Mouse (Mus musculus) forebrain, embryonic 14.5 days (tissue): ENCODE results near the gene Slc5a5. TPM values are rescaled to one million over a fixed set of nuclear protein-coding genes. Genes with fewer than 3 reads are reported as not detected.

Experiments used
- ATAC-seq: fragments of 200-750 bp; cut with Nextera tagmentation; 2 replicates; pipeline ENCODE4 v1.8.0; 2017; ENCODE audit warnings: mild to moderate bottlenecking, moderate library complexity
- DNase-seq: peaks from one replicate; pipeline ENCODE4 v3.0.0-alpha.2; 2015; ENCODE audit warnings: low spot score
- H3K27ac ChIP-seq: fragments of 300-500 bp; sonication (generic); 2 replicates; pipeline ENCODE4 v1.5.1; 2014; ENCODE audit warnings: low read depth, mild to moderate bottlenecking, control low read depth, low read length, moderate library complexity
- H3K27me3 ChIP-seq: fragments of 300-500 bp; sonication (generic); replicated peaks from 2 replicates; pipeline ENCODE4 v1.6.1; 2014; ENCODE audit warnings: low read length, control low read depth, mixed read lengths; ENCODE audit not compliant: control insufficient read depth, insufficient read depth
- H3K36me3 ChIP-seq: fragments of 300-500 bp; sonication (generic); 2 replicates; pipeline ENCODE4 v1.6.1; 2014; ENCODE audit warnings: low read length, control low read depth; ENCODE audit not compliant: control insufficient read depth, insufficient read depth
- H3K4me1 ChIP-seq: fragments of 300-500 bp; sonication (generic); 2 replicates; pipeline ENCODE4 v1.6.1; 2014; ENCODE audit warnings: antibody characterized with exemption, low read length, control low read depth; ENCODE audit not compliant: control insufficient read depth, insufficient read depth
- H3K4me2 ChIP-seq: fragments of 300-500 bp; sonication (generic); 2 replicates; pipeline ENCODE4 v1.6.1; 2014; ENCODE audit warnings: mild to moderate bottlenecking, control low read depth, low read length
- H3K4me3 ChIP-seq: fragments of 300-500 bp; sonication (generic); 2 replicates; pipeline ENCODE4 v1.5.1; 2014; ENCODE audit warnings: low read depth, low read length, control low read depth
- H3K9ac ChIP-seq: fragments of 300-500 bp; sonication (generic); 2 replicates; pipeline ENCODE4 v1.6.1; 2014; ENCODE audit warnings: mild to moderate bottlenecking, low read length, control low read depth, moderate library complexity
- H3K9me3 ChIP-seq: fragments of 300-500 bp; sonication (generic); replicated peaks from 2 replicates; pipeline ENCODE4 v1.6.1; 2016; ENCODE audit warnings: low read length, control low read depth, mixed read lengths; ENCODE audit not compliant: control insufficient read depth
- WGBS: fragments of 180-500 bp; shearing (Covaris S2); extraction: QIAGEN DNeasy Blood & Tissue Kit; methylation state at CpG from one replicate; pipeline ENCODE4 v1.1.7; 2014; 5-methylcytosine and 5-hydroxymethylcytosine counted together
- polyA plus RNA-seq: library from polyadenylated mRNA; unstranded; fragments of >200 nt; fragmentation: Nextera tagmentation; extraction: Ambion mirVana; gene quantifications from 2 replicates; pipeline ENCODE4 v1.2.1, GENCODE M21; 2014

Gene Slc5a5
- polyA plus RNA-seq, 1 experiment from 2014 or later, result 0.60 TPM

- Histone ChIP-seq H3K4me2 (no peak overlapping the region), H3K27me3 (no peaks in the 10 kb centered on the region), H3K9me3 (no peaks in the 10 kb centered on the region), H3K4me1 (no peaks in the 10 kb centered on the region), H3K9ac (no peak overlapping the region), H3K36me3 (0 out of 2 replicates have a peak, but pooled peaks cover 5% of the 10 kb centered on the region), H3K27ac (no peak overlapping the region), H3K4me3 (no peak overlapping the region)
- ATAC-seq, result no peak
- 94% methylated on average over 4 of the region's 4 CpGs for WGBS
- no peak for DNase-seq
Observed at GRCm38 (mm10) chr8:70925754-70926153, 33.2 kb upstream of the Slc5a5 start.

DNA sequence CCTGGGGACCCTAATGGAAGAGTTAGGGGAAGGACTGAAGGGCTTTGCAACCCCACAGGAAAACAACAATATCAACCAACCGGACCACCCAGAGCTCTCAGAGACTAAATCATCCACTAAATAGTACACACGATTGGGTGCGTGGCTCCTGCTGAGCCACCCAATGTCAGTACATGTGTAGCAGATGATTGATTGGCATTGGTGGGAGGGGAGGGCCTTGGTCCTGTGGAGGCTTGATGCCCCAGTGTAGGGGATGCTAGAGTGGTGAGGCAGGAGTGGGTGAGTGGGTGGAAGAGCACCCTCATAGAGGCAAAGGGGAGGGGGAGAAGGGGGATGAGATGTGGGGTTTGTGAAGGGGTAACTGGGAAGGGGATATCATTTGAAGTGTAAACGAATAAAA is 31.6 kb upstream of the Slc5a5 start:
- 0 out of 2 replicates have a peak, but pooled peaks cover 5% of the 10 kb centered on the region for H3K36me3 ChIP-seq

DNA sequence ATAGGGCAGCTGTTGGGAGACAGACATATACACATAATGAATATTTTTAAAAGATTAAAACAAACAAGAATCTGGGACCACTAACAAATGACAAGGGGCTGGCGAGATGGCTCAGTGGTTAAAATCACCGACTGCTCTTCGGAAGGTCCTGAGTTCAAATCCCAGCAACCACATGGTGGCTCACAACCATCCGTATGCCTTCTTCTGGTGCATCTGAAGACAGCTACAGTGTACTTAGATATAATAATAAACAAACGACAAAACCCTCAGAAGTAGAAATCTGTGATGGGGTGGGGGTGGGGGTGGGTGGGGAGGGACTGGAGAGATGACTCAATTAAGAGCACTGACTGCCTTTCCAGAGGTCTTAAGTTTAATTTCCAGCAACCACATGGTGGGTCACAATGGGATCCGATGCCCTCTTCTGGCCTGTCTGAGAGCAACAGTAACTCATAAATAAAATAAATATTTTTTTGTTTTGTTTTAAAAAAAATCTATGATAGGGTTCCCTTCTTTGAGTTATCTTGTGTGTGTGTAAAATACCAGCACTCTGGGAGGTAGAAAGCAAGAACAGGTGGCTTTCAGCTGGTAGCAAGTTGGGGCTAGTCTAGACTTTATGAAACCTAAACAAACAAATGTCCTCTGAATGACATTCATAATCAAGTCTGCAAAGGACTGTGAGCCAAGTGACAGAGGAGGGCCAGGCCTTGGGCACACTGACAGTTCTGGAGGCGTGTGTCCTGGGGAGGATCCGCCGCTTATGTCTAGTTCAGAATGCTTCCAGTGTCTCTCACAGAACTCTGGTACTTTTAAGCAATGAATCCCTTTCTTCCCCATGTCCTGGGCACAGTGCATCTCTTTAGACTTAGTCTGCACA is 27.7 kb upstream of the Slc5a5 start:
- H3K4me3 ChIP-seq, result no peak overlapping the region
- H3K36me3 ChIP-seq, result peaks cover 43% of the 10 kb centered on the region
- DNase-seq, result no peak
- H3K9ac ChIP-seq, result no peak overlapping the region
- 90% methylated on average over 9 of the region's 9 CpGs for WGBS
- H3K27ac ChIP-seq, result no peak overlapping the region
- no peak overlapping the region for H3K4me2 ChIP-seq
- ATAC-seq, result no peak
- H3K4me1 ChIP-seq, result no peaks in the 10 kb centered on the region
- no peaks in the 10 kb centered on the region for H3K9me3 ChIP-seq
- no peaks in the 10 kb centered on the region for H3K27me3 ChIP-seq

More for the DNA sequence above, 31.6 kb upstream of the Slc5a5 start:
- Histone ChIP-seq H3K4me3 (no peak overlapping the region), H3K4me2 (no peak overlapping the region), H3K4me1 (no peaks in the 10 kb centered on the region), H3K9ac (no peak overlapping the region), H3K27ac (no peak overlapping the region), H3K9me3 (no peaks in the 10 kb centered on the region), H3K27me3 (no peaks in the 10 kb centered on the region)
- no peak for ATAC-seq
- DNase-seq, result no peak
- WGBS, result 88% methylated on average over 4 of the region's 4 CpGs

GRCm38 (mm10) chr8:70914704-70915103 is 22.1 kb upstream of the Slc5a5 start:
- 91% methylated on average over 16 of the region's 17 CpGs for whole genome bisulfite sequencing
- peaks cover 85% of the 10 kb centered on the region for H3K36me3 ChIP-seq

GRCm38 (mm10) chr8:70913523-70913922 is 21.0 kb upstream of the Slc5a5 start:
- Histone ChIP-seq H3K27me3 (no peaks in the 10 kb centered on the region), H3K4me3 (no peak overlapping the region), H3K36me3 (peaks cover 78% of the 10 kb centered on the region), H3K4me1 (no peaks in the 10 kb centered on the region), H3K27ac (no peak overlapping the region), H3K4me2 (no peak overlapping the region), H3K9ac (no peak overlapping the region), H3K9me3 (no peaks in the 10 kb centered on the region)
- ATAC-seq (no peak), DNase-seq (no peak)
- 95% methylated on average over 24 of the region's 26 CpGs for WGBS

More at GRCm38 (mm10) chr8:70914704-70915103, 22.1 kb upstream of the Slc5a5 start:
- Histone ChIP-seq H3K4me3 (no peak overlapping the region), H3K9ac (no peak overlapping the region), H3K4me1 (no peaks in the 10 kb centered on the region), H3K27ac (no peak overlapping the region), H3K4me2 (no peak overlapping the region), H3K9me3 (no peaks in the 10 kb centered on the region), H3K27me3 (no peaks in the 10 kb centered on the region)
- ATAC-seq (no peak), DNase-seq (no peak)

GRCm38 (mm10) chr8:70912955-70913354 is 20.4 kb upstream of the Slc5a5 start:
- no peaks in the 10 kb centered on the region for H3K4me1 ChIP-seq
- H3K27me3 ChIP-seq, result no peaks in the 10 kb centered on the region
- H3K27ac ChIP-seq, result no peak overlapping the region
- DNase-seq (no peak), ATAC-seq (no peak; the same call in 1 of the 2 replicates)
- no peaks in the 10 kb centered on the region for H3K9me3 ChIP-seq
- no peak overlapping the region for H3K9ac ChIP-seq
- H3K4me3 ChIP-seq, result no peak overlapping the region
- H3K36me3 ChIP-seq, result peaks cover 72% of the 10 kb centered on the region
- no peak overlapping the region for H3K4me2 ChIP-seq
- 94% methylated on average over 30 of the region's 30 CpGs for WGBS

GRCm38 (mm10) chr8:70911596-70911995 is 19.0 kb upstream of the Slc5a5 start:
- H3K9ac ChIP-seq, result no peak overlapping the region
- no peak for DNase-seq
- no peak for ATAC-seq
- H3K4me1 ChIP-seq, result peaks cover 5% of the 10 kb centered on the region
- H3K4me3 ChIP-seq, result no peak overlapping the region
- 68% methylated on average over 5 of the region's 5 CpGs for WGBS
- H3K4me2 ChIP-seq, result no peak overlapping the region
- no peaks in the 10 kb centered on the region for H3K27me3 ChIP-seq
- peaks cover 59% of the 10 kb centered on the region for H3K36me3 ChIP-seq
- no peak overlapping the region for H3K27ac ChIP-seq
- no peaks in the 10 kb centered on the region for H3K9me3 ChIP-seq

- 97% methylated on average over 2 of the region's 2 CpGs for WGBS
- ATAC-seq, result no peak
- Histone ChIP-seq H3K4me2 (no peak overlapping the region), H3K4me1 (peaks cover 10% of the 10 kb centered on the region), H3K27ac (no peak overlapping the region), H3K36me3 (peaks cover 18% of the 10 kb centered on the region), H3K9ac (no peak overlapping the region), H3K9me3 (no peaks in the 10 kb centered on the region), H3K4me3 (no peak overlapping the region), H3K27me3 (no peaks in the 10 kb centered on the region)
- DNase-seq, result no peak
Observed at GRCm38 (mm10) chr8:70907518-70907917, 15.0 kb upstream of the Slc5a5 start.
